Mouse (Mus musculus) spleen, adult 2 months (tissue): ENCODE results near the gene Fkbp15. TPM values are rescaled to one million over a fixed set of nuclear protein-coding genes. Genes with fewer than 3 reads are reported as not detected.
A peak's percentile ranks its signal among the peaks of the same experiment; 100 is the strongest.

Experiments
- DNase-seq, 2 experiments: peaks; one replicate each; pipeline versions ENCODE4 v3.0.0 to v3.0.0-alpha.2; 2012 to 2021; ENCODE audit warnings: low spot score in 2 of 2, low read depth in 1 of 2
- H3K27ac ChIP-seq: fragments of 200-500 bp; 2 replicates; pipeline ENCODE4 v1.5.1; 2012; ENCODE audit warnings: low read length, inconsistent platforms; ENCODE audit not compliant: insufficient read depth
- H3K27me3 ChIP-seq: fragments of 200-500 bp; 2 replicates; pipeline ENCODE4 v1.6.1; 2012; ENCODE audit warnings: mild to moderate bottlenecking, moderate library complexity, low read length, inconsistent platforms; ENCODE audit not compliant: control insufficient read depth, insufficient read depth
- H3K36me3 ChIP-seq: fragments of 200-500 bp; 2 replicates; pipeline ENCODE4 v1.6.1; 2012; ENCODE audit warnings: mild to moderate bottlenecking, low read length, inconsistent platforms; ENCODE audit not compliant: control insufficient read depth, insufficient read depth
- H3K4me1 ChIP-seq: fragments of 200-500 bp; 2 replicates; pipeline ENCODE4 v1.6.1; 2011; ENCODE audit warnings: inconsistent platforms; ENCODE audit not compliant: control insufficient read depth, insufficient read depth, insufficient read length
- H3K4me3 ChIP-seq: fragments of 200-500 bp; 2 replicates; pipeline ENCODE4 v1.5.1; 2011; ENCODE audit warnings: mild to moderate bottlenecking, inconsistent platforms; ENCODE audit not compliant: insufficient read depth, insufficient read length; ENCODE audit errors: extremely low read depth
- CTCF ChIP-seq: fragments of 200-500 bp; IDR thresholded peaks from 2 replicates; pipeline ENCODE4 v1.5.1; 2011; ENCODE audit warnings: mild to moderate bottlenecking, inconsistent platforms; ENCODE audit not compliant: insufficient read depth, insufficient read length, insufficient replicate concordance; ENCODE audit errors: extremely low read depth
- POLR2A ChIP-seq: fragments of 200-500 bp; IDR thresholded peaks from 2 replicates; pipeline ENCODE4 v1.6.1; 2011; ENCODE audit warnings: low read depth, low read length, inconsistent platforms
- WGBS: fragments of 180-500 bp; shearing (Covaris S2); methylation state at CpG from one replicate; pipeline ENCODE4 v1.1.7; 2018; 5-methylcytosine and 5-hydroxymethylcytosine counted together
- polyA plus RNA-seq: library from polyadenylated mRNA; depleted of rRNA; stranded (reverse); fragments of >200 nt; gene quantifications from 2 replicates; pipeline ENCODE4 v1.2.3, GENCODE M21; 2012; rRNA removed

The Fkbp15 gene
- polyA plus RNA-seq, 1 experiment: 32.2 TPM

DNA sequence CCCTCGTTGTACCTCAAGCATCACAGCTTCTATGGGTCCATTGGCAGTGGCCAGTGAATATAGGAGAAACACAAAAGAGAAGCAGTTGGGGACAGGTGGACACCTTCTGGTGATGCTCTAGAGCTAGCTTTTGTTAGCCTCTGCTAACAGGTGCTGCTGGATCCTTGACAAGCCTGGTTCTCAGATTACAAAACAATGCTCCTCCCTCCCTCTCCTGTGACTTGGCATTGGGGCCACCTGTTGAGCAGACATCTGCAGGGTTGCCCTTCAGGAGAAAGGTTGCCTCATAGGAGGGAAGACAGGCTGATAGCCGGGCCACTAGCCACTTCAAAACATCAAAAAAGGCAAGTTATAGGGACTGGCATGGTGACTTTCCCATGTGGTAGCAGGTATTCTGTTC is 98.1 kb downstream of the Fkbp15 start, which contains the start of gene Slc31a2:
Slc31a2 (plus strand) TSS at position 287 of the 400 bp plus-strand sequence.
- Histone ChIP-seq H3K27me3 (no peaks in the 10 kb centered on the region), H3K36me3 (no peaks in the 10 kb centered on the region), H3K4me3 (no peak within 1 kb of the TSS), H3K4me1 (no peaks in the 10 kb centered on the region), H3K27ac (no peak within 1 kb of the TSS)
- TF ChIP-seq POLR2A: no peak
- no peak for TF ChIP-seq CTCF
- 44% methylated on average over 2 of the region's 2 CpGs for WGBS
- DNase-seq: no peak

DNA sequence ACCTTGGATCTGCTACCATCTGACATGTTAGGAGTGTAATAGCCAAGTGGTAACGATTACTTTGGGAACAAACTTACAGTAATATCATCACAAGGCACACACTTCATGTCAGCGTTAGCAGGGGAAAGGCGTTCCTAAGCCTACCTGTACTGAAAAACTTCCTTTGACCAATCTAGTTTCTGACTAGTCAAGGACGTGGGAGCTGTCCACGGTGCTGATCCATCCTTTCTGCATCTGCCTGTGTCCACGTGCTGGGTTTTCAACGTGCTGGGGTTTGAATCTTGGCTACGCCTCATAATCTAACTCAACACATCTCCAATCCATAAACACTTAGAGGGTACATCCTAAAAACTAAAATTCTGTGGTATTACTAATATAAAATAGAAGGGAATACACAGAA is 103.4 kb downstream of the Fkbp15 start:
- WGBS: 25% methylated on average over 8 of the region's 8 CpGs
- Histone ChIP-seq H3K4me1 (no peaks in the 10 kb centered on the region), H3K4me3 (no peak overlapping the region), H3K27ac (no peak overlapping the region), H3K36me3 (no peaks in the 10 kb centered on the region), H3K27me3 (no peaks in the 10 kb centered on the region)
- no peak for TF ChIP-seq POLR2A
- no peak for TF ChIP-seq CTCF
- peak in 1 of 2 experiments; percentile 8 for DNase-seq

GRCm38 (mm10) chr4:62254551-62254950 is 105.8 kb downstream of the Fkbp15 start:
- Histone ChIP-seq H3K4me1 (no peaks in the 10 kb centered on the region), H3K4me3 (no peak overlapping the region), H3K27ac (no peak overlapping the region), H3K36me3 (no peaks in the 10 kb centered on the region), H3K27me3 (no peaks in the 10 kb centered on the region)
- 67% methylated on average over 8 of the region's 8 CpGs for WGBS
- no peak for DNase-seq
- TF ChIP-seq POLR2A (no peak), CTCF (no peak)

GRCm38 (mm10) chr4:62251776-62252175 is 108.6 kb downstream of the Fkbp15 start:
- 79% methylated on average over 4 of the region's 4 CpGs for WGBS
- Histone ChIP-seq H3K4me1 (no peaks in the 10 kb centered on the region; the same call in 1 of the 2 replicates), H3K27ac (no peak overlapping the region), H3K4me3 (no peak overlapping the region), H3K36me3 (no peaks in the 10 kb centered on the region), H3K27me3 (no peaks in the 10 kb centered on the region)
- DNase-seq: no peak
- TF ChIP-seq POLR2A: no peak
- TF ChIP-seq CTCF: no peak

DNA sequence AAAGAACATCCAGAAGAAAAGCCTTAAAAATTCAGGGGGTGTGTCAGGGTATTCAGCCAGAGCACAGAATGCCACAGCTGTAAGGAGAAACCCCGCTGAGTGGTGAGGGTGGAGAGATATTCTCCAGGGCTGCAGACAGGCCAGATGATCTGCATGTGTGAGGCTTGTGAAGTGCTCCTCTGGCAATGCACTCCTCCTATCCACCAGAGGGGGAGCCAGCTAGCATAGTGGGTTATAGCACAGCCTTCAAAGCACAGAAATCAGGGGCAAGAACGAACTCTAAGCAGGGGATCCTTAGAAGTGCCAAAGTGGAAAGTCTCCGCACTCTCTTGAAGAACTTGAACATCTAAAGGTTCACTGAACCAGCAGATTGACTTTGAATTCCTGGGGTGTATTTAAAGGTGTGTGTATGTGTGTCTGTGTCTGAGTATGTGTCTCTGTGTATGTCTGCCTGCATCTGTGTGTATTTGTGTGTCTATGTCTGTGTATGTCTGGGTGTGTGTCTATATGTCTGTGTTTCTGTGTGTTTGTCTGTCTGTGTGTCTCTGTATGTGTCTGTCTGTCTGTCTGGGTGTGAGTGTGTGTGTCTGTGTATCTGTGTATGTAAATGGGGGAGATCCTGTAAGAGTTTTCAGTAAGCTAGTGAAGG is 109.3 kb downstream of the Fkbp15 start:
- no peaks in the 10 kb centered on the region for H3K27me3 ChIP-seq

More for the DNA sequence above, 109.3 kb downstream of the Fkbp15 start:
- H3K4me1 ChIP-seq: no peaks in the 10 kb centered on the region; the same call in 1 of the 2 replicates
- DNase-seq: no peak
- TF ChIP-seq POLR2A (no peak), CTCF (no peak)
- H3K36me3 ChIP-seq: no peaks in the 10 kb centered on the region
- H3K4me3 ChIP-seq: no peak overlapping the region
- no peak overlapping the region for H3K27ac ChIP-seq
- 68% methylated on average over 3 of the region's 3 CpGs for WGBS

Other genes starting within 250 kb of the Fkbp15 start
- not detected in 2 replicates for gene Mup21, start 209.7 kb downstream of the Fkbp15 start, polyA plus RNA-seq
- gene Zfp37, start 129.5 kb downstream of the Fkbp15 start, polyA plus RNA-seq: 0.07 and 0.11 TPM in 2 replicates
- 12.4 and 14.0 TPM in 2 replicates for gene Slc31a2, start 98.0 kb downstream of the Fkbp15 start, polyA plus RNA-seq
- gene Slc31a1, start 179 bp upstream of the Fkbp15 start, polyA plus RNA-seq: 5.0 and 5.4 TPM in 2 replicates
- 14.1 and 14.7 TPM in 2 replicates for gene Cdc26, start 48.1 kb upstream of the Fkbp15 start, polyA plus RNA-seq
- 9.4 and 9.6 TPM in 2 replicates for gene Prpf4, start 48.2 kb upstream of the Fkbp15 start, polyA plus RNA-seq
- not detected in 2 replicates for gene Rnf183, start 74.7 kb upstream of the Fkbp15 start, polyA plus RNA-seq
- gene Wdr31, start 110.3 kb upstream of the Fkbp15 start, polyA plus RNA-seq: 0.26 and 0.51 TPM in 2 replicates
- gene Bspry, start 119.5 kb upstream of the Fkbp15 start, polyA plus RNA-seq: 2.1 and 3.2 TPM in 2 replicates
- gene Hdhd3, start 142.9 kb upstream of the Fkbp15 start, polyA plus RNA-seq: 1.9 and 2.3 TPM in 2 replicates
- 128 and 180 TPM in 2 replicates for gene Alad, start 159.4 kb upstream of the Fkbp15 start, polyA plus RNA-seq
- gene Pole3, start 164.5 kb upstream of the Fkbp15 start, polyA plus RNA-seq: 6.1 and 8.4 TPM in 2 replicates
- gene 4933430I17Rik, start 164.8 kb upstream of the Fkbp15 start, polyA plus RNA-seq: 0.11 TPM in 1 of 2 replicates, not detected in the other
- 51.7 and 57.5 TPM in 2 replicates for gene Rgs3, start 199.3 kb upstream of the Fkbp15 start, polyA plus RNA-seq